Mouse (Mus musculus): ENCODE results near the gene Plekhh3.
A peak's percentile ranks its signal among the peaks of the same experiment; 100 is the strongest.

Plekhh3 gene

GRCm38 (mm10) chr11:101149178-101150105, 21.7 kb downstream of the Plekhh3 start:
- no peak for DNase-seq

- DNase-seq, result no peak
These were observed 22.4 kb downstream of the Plekhh3 start for GRCm38 (mm10) chr11:101148751-101149150.

DNA sequence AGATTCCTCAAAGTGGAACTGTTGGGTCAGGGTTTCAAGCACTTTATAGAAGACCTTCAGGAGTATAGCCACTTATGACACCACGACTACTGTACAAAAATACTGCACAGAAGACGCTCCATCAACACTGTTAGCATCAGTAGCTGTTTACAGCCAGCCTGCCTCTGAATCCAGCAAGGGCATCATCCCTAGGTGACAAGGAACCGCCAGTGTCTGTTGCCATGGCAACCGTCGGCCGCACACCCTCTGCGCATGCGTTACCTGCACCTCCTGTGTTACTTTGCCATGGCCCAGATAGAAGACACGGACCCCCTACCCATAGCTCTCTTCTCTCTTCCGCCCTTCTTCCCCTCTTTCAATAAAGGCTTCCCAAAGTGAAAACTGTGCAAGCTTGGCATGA, 24.8 kb downstream of the Plekhh3 start:
- peak in 1 of 2 experiments; percentile 51 for DNase-seq

- DNase-seq, result peak in 1 of 2 experiments; percentile 47
These were observed 27.6 kb downstream of the Plekhh3 start for GRCm38 (mm10) chr11:101143338-101144225.

- no peak for DNase-seq
These were observed 28.8 kb downstream of the Plekhh3 start for GRCm38 (mm10) chr11:101142215-101142967.

DNA sequence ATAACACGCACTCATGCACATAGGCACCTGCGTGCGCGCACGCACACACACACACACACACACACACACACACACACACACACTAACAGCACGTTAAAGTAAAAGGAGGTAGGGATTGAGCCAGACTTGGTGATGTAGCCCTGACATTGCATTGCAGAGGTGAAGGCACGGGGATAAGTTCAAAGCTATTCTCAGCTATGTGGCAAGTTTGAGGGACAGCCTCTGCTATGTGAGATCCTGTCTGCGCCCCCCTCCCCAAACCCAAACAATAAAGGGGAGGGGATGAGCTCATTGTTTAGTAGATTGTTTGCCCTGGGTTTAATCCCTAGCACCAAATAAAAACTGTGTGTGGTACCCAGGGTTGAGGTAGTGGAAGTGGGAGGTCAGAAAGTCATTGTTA, 30.1 kb downstream of the Plekhh3 start:
- DNase-seq, result no peak

- peak in 1 of 2 experiments; percentile 17 for DNase-seq
These were observed 30.9 kb downstream of the Plekhh3 start for GRCm38 (mm10) chr11:101140164-101140819.

DNA sequence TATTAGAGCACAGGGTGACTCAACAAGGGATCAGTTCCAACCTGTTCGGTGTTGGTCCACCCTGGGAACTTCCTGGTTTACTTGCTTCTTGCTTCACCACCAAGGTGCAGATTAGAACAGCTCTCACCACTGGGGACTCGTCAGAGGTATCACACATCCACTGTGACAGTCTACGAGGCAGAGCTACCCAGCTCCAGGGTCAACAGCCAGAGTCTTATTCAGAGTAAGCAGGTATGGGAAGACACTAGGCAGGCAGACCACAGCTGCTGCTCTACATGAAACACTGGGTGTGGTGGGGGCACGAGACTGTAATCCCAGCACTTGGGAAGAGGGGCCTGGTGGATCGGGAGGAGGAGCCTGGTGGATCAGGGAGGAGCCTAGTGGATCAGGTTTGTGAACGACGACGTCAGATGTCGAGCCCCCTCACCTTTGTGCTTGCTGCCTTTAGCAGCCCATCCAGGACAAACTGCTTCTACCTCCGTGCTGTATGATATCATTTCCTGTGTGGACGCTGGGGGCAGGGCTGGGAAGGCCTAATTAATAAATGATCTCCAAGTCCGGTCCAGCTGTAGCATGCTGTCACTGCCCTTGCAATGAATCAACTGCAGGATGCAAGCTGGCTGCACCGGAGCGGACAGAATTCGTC, 32.5 kb downstream of the Plekhh3 start:
- DNase-seq, result no peak

DNA sequence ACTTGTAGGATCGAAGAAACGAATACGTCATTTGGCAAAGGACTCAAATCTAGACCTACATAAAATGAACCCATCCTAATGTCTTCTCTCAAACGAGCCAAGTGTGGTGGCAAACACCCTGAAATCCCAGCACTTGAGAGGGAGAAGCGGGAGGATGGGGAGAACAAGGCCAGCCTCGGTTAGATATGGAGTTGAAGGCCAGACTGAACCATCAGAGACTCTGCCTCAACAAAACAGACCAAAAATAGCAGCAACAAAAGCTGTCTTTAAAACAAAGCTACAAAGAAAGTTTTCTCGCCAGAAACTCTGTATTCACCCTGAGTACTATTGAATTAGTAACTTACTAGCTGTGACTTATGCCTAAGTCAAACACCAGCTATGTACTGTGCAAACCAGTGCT, 34.2 kb downstream of the Plekhh3 start:
- DNase-seq, result no peak

DNA sequence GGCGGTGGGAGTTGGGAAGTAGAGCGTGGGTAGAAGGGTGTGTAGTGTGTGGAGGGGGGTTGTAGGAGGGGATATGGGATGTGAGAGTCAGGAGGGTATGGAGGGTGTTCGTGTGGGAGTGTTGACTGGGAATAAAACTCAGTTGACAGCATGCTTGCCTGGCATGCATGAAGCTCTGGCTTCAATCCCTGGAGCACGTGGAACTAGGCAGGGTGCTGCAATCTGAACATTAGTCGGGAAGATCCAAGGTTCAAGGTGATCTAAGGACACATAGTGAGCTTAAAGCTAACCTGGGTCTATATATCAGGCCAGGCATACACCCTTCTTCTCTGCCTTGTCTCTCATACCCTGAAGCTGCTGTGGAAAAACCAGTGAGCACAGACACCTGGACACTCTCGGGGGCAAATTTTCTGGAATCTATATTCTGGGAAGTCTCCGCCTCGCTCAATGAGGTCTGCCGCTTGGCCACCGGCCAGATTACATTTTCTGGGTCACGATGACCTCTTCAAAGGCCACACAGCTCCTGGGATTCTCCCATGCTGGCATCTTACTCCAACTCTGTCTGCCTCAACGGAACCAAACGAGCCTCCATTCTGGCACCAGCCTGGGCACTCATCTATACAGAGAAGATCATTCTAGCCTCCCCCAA, 36.8 kb downstream of the Plekhh3 start:
- DNase-seq, result peak in 1 of 2 experiments; percentile 35

- DNase-seq, result no peak
These were observed 38.1 kb downstream of the Plekhh3 start for GRCm38 (mm10) chr11:101133037-101133436.

DNA sequence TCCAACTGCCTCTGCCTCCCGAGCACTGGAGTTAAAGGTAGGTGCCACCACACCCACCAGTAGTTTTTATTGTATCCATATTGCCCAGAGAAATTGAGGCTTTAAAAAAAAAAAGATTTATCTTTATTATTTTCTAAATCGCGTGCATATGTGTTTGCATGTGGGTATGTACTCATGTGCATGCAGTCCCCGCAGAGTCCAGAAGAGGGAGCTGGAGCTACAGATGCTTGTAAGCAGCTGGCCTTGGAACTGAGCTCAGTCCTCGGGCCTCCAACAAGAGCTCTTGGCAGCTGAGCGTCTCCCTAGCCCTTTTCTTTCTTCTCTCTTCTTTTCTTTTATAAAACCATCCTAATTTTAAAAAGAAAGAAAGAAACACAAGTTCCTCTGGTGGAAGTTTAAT, 39.5 kb downstream of the Plekhh3 start:
- DNase-seq, result peak; percentile 39 to 47

- peak; percentile 60 for DNase-seq
These were observed 40.0 kb downstream of the Plekhh3 start for GRCm38 (mm10) chr11:101131187-101131586.

GRCm38 (mm10) chr11:101130056-101130756, 40.9 kb downstream of the Plekhh3 start:
- peak; percentile 23 to 41 for DNase-seq

GRCm38 (mm10) chr11:101128996-101129577, 42.1 kb downstream of the Plekhh3 start:
- DNase-seq, result peak; percentile 78 to 79

DNA sequence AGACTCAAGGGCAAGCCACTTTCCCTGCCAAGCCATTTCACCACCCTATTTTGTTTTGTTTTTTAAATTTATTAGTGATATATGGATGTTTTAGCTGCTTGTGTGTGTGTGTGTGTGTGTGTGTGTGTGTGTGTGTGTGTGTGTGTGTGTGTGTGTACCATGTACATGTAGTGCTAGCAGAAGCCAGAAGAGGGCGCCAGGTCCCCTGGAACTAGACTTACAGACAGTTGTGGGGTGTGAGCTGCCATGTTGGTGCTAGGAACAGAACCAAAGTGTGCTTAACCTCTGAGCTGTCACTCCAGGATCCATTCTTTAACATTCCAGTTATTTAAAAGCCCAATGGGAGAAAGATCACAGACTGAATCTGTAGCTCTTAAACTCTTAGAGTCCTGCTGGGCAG, 44.1 kb downstream of the Plekhh3 start:
- DNase-seq, result peak; percentile 32 to 46

DNA sequence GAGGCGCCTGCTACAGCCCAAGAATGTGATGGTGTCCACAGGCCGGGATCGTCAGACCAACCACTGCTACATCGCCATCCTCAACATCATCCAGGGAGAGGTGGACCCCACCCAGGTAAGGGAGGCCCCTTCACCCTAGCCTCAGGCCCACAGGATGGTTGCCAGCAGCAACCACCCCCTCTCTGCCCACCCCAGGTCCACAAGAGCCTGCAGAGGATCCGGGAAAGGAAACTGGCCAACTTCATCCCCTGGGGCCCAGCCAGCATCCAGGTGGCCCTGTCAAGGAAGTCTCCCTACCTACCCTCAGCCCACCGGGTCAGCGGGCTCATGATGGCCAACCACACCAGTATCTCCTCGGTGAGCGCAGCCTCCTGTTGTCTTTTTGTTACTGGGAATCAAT, 46.1 kb downstream of the Plekhh3 start:
- peak in 1 of 2 experiments; percentile 15 for DNase-seq

- DNase-seq, result peak in 1 of 2 experiments; percentile 23
These were observed 46.7 kb downstream of the Plekhh3 start for GRCm38 (mm10) chr11:101124494-101124893.

DNA sequence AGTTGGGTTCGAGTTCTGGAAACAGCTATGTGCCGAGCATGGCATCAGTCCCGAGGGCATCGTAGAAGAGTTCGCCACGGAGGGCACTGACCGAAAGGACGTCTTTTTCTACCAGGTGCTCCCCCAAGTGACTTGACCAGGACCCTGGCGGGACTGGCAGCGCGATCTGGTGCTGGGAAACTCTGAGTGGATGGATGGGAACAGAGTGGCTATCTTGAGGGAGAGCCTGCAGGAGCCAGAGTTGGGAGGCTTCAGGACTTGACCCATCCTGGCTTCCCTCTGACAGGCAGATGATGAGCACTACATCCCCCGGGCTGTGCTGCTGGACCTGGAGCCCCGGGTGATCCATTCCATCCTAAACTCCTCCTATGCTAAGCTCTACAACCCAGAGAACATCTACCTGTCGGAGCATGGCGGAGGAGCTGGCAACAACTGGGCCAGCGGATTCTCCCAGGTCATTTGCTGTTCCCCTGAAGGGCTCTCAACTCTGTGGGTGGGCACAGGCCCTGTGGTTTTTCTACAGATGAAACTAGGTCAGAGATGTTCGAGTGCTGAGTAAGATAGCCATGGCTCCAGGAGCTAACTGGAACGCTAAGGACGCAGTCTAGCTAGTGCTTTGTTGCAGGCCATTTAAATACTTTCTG, 50.5 kb downstream of the Plekhh3 start:
- DNase-seq, result peak; percentile 29 to 36
